Mouse (Mus musculus) kidney, embryonic 15.5 days (tissue): ENCODE results near the gene Arid2. TPM values are rescaled to one million over a fixed set of nuclear protein-coding genes. Genes with fewer than 3 reads are reported as not detected.
"Not testable (repeated sequence)": the region's sequence is repeated elsewhere in the genome, so short reads cannot be mapped to it uniquely, and the experiment has no call there.

Experiments used
- ATAC-seq: fragments of 200-750 bp; cut with Nextera tagmentation; replicated peaks from 2 replicates; pipeline ENCODE4 v1.8.0; 2017; ENCODE audit warnings: moderate TSS enrichment; ENCODE audit not compliant: low FRiP score
- H3K27ac ChIP-seq: fragments of 300-500 bp; sonication (generic); 2 replicates; pipeline ENCODE4 v1.5.1; 2015; ENCODE audit warnings: mild to moderate bottlenecking, inconsistent platforms
- H3K27me3 ChIP-seq: fragments of 300-500 bp; sonication (generic); 2 replicates; pipeline ENCODE4 v1.6.1; 2015; ENCODE audit warnings: inconsistent platforms
- H3K36me3 ChIP-seq: fragments of 300-500 bp; sonication (generic); 2 replicates; pipeline ENCODE4 v1.6.1; 2015; ENCODE audit warnings: inconsistent platforms
- H3K4me1 ChIP-seq: fragments of 300-500 bp; sonication (generic); 2 replicates; pipeline ENCODE4 v1.6.1; 2015; ENCODE audit warnings: inconsistent platforms
- H3K4me2 ChIP-seq: fragments of 300-500 bp; sonication (generic); 2 replicates; pipeline ENCODE4 v1.6.1; 2015; ENCODE audit warnings: moderate library complexity, mild to moderate bottlenecking, inconsistent platforms
- H3K4me3 ChIP-seq: fragments of 300-500 bp; sonication (generic); replicated peaks from 2 replicates; pipeline ENCODE4 v1.5.1; 2015; ENCODE audit warnings: mild to moderate bottlenecking, inconsistent platforms
- H3K9ac ChIP-seq: fragments of 300-500 bp; sonication (generic); 2 replicates; pipeline ENCODE4 v1.6.1; 2015; ENCODE audit warnings: mild to moderate bottlenecking, inconsistent platforms
- H3K9me3 ChIP-seq: fragments of 300-500 bp; sonication (generic); replicated peaks from 2 replicates; pipeline ENCODE4 v1.6.1; 2016; ENCODE audit warnings: inconsistent platforms
- WGBS: fragments of 180-500 bp; shearing (Covaris S2); methylation state at CpG from one replicate; pipeline ENCODE4 v1.1.7; 2015; ENCODE audit warnings: mixed read lengths; 5-methylcytosine and 5-hydroxymethylcytosine counted together
- polyA plus RNA-seq: library from polyadenylated mRNA; unstranded; fragments of >200 nt; fragmentation: Nextera tagmentation; extraction: Ambion mirVana; gene quantifications from 2 replicates; pipeline ENCODE4 v1.2.1, GENCODE M21; 2015

The Arid2 gene
- polyA plus RNA-seq, 1 experiment from 2014 or later = 26.1 TPM

DNA sequence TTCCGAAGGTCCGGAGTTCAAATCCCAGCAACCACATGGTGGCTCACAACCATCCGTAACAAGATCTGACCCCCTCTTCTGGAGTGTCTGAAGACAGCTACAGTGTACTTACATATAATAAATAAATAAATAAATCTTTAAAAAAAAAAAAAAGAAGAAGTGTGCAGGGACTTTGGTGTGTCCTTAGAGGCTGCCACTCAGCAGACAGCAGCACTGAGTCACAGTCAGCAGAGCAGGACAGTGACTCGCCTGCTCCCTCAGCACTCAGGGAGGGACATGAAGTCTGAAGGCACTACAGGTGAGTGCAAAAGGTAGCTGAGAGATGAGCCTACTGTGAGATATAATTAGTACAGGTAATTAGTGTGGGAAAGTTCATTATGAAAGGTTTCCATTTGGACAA, 41.4 kb downstream of the Arid2 start:
- WGBS = 92% methylated on average over 4 of the region's 4 CpGs
- not testable (repeated sequence) for ATAC-seq, H3K9me3 ChIP-seq, H3K27me3 ChIP-seq, H3K4me3 ChIP-seq, H3K27ac ChIP-seq, H3K4me2 ChIP-seq, H3K9ac ChIP-seq
- Histone ChIP-seq H3K36me3 (peaks cover 31% of the 10 kb centered on the region), H3K4me1 (0 out of 2 replicates have a peak, but pooled peaks cover 11% of the 10 kb centered on the region)

- no peaks in the 10 kb centered on the region for H3K27me3 ChIP-seq
- H3K9me3 ChIP-seq = no peaks in the 10 kb centered on the region
- no peak overlapping the region for H3K27ac ChIP-seq
- no peak overlapping the region for H3K4me2 ChIP-seq
- WGBS = 82% methylated on average over 3 of the region's 3 CpGs
- no peak overlapping the region for H3K9ac ChIP-seq
- 0 out of 2 replicates have a peak, but pooled peaks cover 11% of the 10 kb centered on the region for H3K4me1 ChIP-seq
- H3K36me3 ChIP-seq = peaks cover 26% of the 10 kb centered on the region
- no peak for ATAC-seq
- no peak overlapping the region for H3K4me3 ChIP-seq
These were observed 43.2 kb downstream of the Arid2 start for GRCm38 (mm10) chr15:96330536-96330935.

DNA sequence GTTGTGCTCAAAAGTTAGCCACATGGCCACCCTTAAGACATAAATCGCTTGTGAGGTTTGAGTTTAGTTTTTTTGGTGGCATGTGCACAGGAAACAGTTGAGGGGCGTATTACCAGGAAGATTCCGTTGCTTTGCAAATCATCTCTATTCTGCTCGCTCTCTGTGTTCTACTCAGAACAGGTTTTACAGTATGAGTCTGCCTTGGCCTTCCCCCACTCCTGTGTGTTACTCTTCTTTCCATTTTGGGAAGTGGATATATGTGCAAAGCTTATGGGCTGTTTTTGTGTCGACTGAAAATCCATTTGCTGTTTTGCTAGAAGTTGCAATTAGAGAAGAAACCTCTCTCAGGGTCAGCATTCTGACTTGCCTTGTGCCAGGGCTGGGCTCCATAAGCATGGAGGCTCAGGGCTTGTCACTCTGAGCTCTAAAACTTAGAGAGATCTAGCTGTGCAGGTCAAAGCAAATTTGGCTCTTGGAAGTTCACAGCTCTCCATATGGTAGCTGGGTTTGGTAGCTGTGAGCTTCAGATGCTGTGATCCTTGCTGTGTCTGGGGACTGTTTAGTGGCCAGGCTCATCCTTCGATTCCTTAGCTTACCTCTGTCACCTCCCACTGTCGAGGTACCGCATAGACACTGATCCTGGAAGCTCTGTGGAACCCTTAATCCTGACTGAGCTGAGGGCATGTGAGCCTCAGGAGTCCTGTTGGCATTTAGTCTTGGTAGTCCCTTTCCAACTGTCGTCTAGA, 45.3 kb downstream of the Arid2 start:
- H3K27ac ChIP-seq = no peak overlapping the region
- H3K4me2 ChIP-seq = no peak overlapping the region
- peaks cover 9% of the 10 kb centered on the region; the same call in 1 of the 2 replicates for H3K36me3 ChIP-seq
- no peaks in the 10 kb centered on the region for H3K27me3 ChIP-seq
- H3K4me1 ChIP-seq = 0 out of 2 replicates have a peak, but pooled peaks cover 11% of the 10 kb centered on the region
- H3K9me3 ChIP-seq = no peaks in the 10 kb centered on the region
- ATAC-seq = no peak
- 76% methylated on average over 9 of the region's 9 CpGs for WGBS
- H3K9ac ChIP-seq = no peak overlapping the region
- no peak overlapping the region for H3K4me3 ChIP-seq

- no peak for ATAC-seq
- Histone ChIP-seq H3K4me2 (no peak overlapping the region), H3K27ac (no peak overlapping the region), H3K4me1 (0 out of 2 replicates have a peak, but pooled peaks cover 11% of the 10 kb centered on the region), H3K27me3 (no peaks in the 10 kb centered on the region), H3K9ac (no peak overlapping the region), H3K4me3 (no peak overlapping the region), H3K36me3 (peaks cover 8% of the 10 kb centered on the region; the same call in 1 of the 2 replicates), H3K9me3 (no peaks in the 10 kb centered on the region)
- WGBS = 65% methylated on average over 5 of the region's 5 CpGs
These were observed 46.0 kb downstream of the Arid2 start for GRCm38 (mm10) chr15:96333350-96333749.

DNA sequence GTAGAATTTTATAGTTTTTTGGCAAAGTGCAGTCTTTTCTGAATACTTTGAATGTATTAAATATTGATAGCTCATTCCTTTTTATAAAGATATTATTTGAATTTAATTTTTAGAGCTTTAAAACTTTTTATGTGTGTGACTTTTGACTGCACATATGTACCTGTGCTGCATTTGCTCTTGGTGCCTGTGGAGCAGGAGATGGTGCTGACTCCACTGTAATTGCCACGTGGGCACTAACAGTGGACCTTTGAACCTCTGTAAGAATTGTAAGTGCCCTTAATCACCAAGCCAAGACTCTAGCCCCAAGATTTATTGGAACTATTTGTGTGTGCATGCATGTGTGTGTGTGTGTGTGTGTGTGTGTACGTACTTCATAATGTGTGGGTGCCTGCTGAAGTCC, 53.6 kb downstream of the Arid2 start:
- ATAC-seq = no peak
- no peak overlapping the region for H3K27ac ChIP-seq
- no peaks in the 10 kb centered on the region for H3K9me3 ChIP-seq

DNA sequence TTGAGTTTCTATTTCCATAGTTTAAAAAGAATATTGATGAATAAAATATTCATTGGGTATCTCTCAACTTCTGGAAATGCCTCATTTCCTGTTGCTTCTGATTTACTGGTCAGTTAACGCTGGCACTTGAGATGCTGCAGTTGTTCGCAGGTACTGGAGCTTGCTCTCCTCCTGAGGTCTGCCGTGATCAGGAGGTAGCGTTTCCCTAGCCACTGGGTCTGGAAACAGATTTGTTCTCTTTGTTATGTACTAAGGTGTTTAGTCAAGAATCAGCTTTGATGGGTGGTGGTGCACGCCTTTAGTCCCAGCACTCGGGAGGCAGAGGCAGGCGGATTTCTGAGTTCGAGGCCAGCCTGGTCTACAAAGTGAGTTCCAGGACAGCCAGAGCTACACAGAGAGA, 54.8 kb downstream of the Arid2 start:
- H3K9me3 ChIP-seq = no peaks in the 10 kb centered on the region
- H3K4me1 ChIP-seq = peaks cover 9% of the 10 kb centered on the region; the same call in 1 of the 2 replicates
- no peak overlapping the region for H3K4me2 ChIP-seq
- H3K4me3 ChIP-seq = no peak overlapping the region
- H3K27me3 ChIP-seq = no peaks in the 10 kb centered on the region
- no peak for ATAC-seq
- H3K9ac ChIP-seq = no peak overlapping the region
- H3K36me3 ChIP-seq = 0 out of 2 replicates have a peak, but pooled peaks cover 3% of the 10 kb centered on the region
- H3K27ac ChIP-seq = no peak overlapping the region
- WGBS = 92% methylated on average over 8 of the region's 8 CpGs

More for the DNA sequence above, 53.6 kb downstream of the Arid2 start:
- no peak overlapping the region for H3K4me3 ChIP-seq
- WGBS = 74% methylated on average over 2 of the region's 2 CpGs
- no peak overlapping the region for H3K4me2 ChIP-seq
- H3K9ac ChIP-seq = no peak overlapping the region
- 0 out of 2 replicates have a peak, but pooled peaks cover 3% of the 10 kb centered on the region for H3K36me3 ChIP-seq
- H3K4me1 ChIP-seq = peaks cover 9% of the 10 kb centered on the region; the same call in 1 of the 2 replicates
- no peaks in the 10 kb centered on the region for H3K27me3 ChIP-seq

GRCm38 (mm10) chr15:96342871-96343270, 55.6 kb downstream of the Arid2 start:
- H3K4me3 ChIP-seq = no peak overlapping the region
- ATAC-seq = no peak
- peaks cover 9% of the 10 kb centered on the region; the same call in 1 of the 2 replicates for H3K4me1 ChIP-seq
- no peak overlapping the region for H3K4me2 ChIP-seq
- no peak overlapping the region for H3K27ac ChIP-seq
- H3K36me3 ChIP-seq = 0 out of 2 replicates have a peak, but pooled peaks cover 3% of the 10 kb centered on the region
- H3K27me3 ChIP-seq = no peaks in the 10 kb centered on the region
- no peaks in the 10 kb centered on the region for H3K9me3 ChIP-seq
- H3K9ac ChIP-seq = no peak overlapping the region
- WGBS = 94% methylated on average over 3 of the region's 3 CpGs

DNA sequence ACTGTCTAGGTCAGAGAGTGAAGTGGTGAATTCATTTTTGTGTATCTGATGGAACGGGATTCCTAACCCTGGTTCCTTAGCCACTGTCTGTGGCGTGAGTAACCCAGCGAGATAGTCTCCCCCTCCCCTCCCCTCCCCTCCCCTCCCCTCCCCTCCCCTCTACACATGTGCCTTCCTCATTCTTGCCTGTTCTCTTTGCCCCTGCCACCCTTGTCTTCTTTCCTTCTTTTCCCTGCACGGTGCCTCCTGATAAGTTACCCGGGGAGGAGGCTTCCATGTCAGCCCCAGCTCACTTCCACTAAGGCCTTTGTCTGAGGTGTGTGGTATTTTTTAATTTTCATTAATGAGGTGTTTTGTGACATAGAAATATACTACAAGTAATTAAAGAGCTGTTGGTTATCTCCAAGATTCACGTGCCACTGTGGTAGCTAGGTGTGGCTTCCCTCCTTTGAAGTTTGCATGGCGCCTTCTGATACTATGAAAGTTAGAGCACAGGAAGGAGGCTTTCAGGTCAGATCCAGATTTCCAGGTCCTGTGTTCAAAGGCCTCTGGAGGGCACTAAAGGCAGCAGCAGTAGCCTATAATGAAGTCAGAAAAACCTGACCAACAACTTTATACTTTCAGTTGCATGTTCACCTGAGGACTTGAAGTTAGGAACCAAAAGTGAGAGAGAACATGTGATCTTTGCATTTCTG, 57.4 kb downstream of the Arid2 start:
- no peak overlapping the region for H3K9ac ChIP-seq
- H3K4me3 ChIP-seq = no peak overlapping the region
- H3K36me3 ChIP-seq = peaks cover under 1% of the 10 kb centered on the region; the same call in 1 of the 2 replicates
- no peaks in the 10 kb centered on the region for H3K27me3 ChIP-seq
- no peaks in the 10 kb centered on the region for H3K9me3 ChIP-seq
- WGBS = 54% methylated on average over 6 of the region's 7 CpGs
- H3K27ac ChIP-seq = no peak overlapping the region
- H3K4me1 ChIP-seq = peaks cover 12% of the 10 kb centered on the region; the same call in 1 of the 2 replicates
- ATAC-seq = peak; percentile 54; the same call in 1 of the 2 replicates
- no peak overlapping the region for H3K4me2 ChIP-seq

- no peaks in the 10 kb centered on the region for H3K9me3 ChIP-seq
- peaks cover 12% of the 10 kb centered on the region; the same call in 1 of the 2 replicates for H3K4me1 ChIP-seq
- ATAC-seq = peak; percentile 36; the same call in 1 of the 2 replicates
- WGBS = 70% methylated on average over 6 of the region's 6 CpGs
- H3K4me3 ChIP-seq = no peak overlapping the region
- H3K4me2 ChIP-seq = no peak overlapping the region
- H3K9ac ChIP-seq = no peak overlapping the region
- no peaks in the 10 kb centered on the region for H3K27me3 ChIP-seq
- no peak overlapping the region for H3K27ac ChIP-seq
- H3K36me3 ChIP-seq = peaks cover 6% of the 10 kb centered on the region
These were observed 58.1 kb downstream of the Arid2 start for GRCm38 (mm10) chr15:96345312-96345849.

GRCm38 (mm10) chr15:96351432-96351831, 64.1 kb downstream of the Arid2 start:
- Histone ChIP-seq H3K4me1 (0 out of 2 replicates have a peak, but pooled peaks cover 2% of the 10 kb centered on the region), H3K9me3 (no peaks in the 10 kb centered on the region), H3K27ac (no peak overlapping the region), H3K36me3 (peaks cover 47% of the 10 kb centered on the region), H3K9ac (no peak overlapping the region), H3K4me3 (no peak overlapping the region), H3K27me3 (no peaks in the 10 kb centered on the region), H3K4me2 (no peak overlapping the region)
- no peak for ATAC-seq
- WGBS = 88% methylated on average over 9 of the region's 9 CpGs

GRCm38 (mm10) chr15:96358871-96359270, 71.6 kb downstream of the Arid2 start:
- Histone ChIP-seq H3K9ac (no peak overlapping the region), H3K36me3 (peaks cover 66% of the 10 kb centered on the region), H3K4me1 (no peaks in the 10 kb centered on the region), H3K27ac (no peak overlapping the region), H3K27me3 (no peaks in the 10 kb centered on the region), H3K4me3 (no peak overlapping the region), H3K9me3 (no peaks in the 10 kb centered on the region), H3K4me2 (no peak overlapping the region)
- WGBS = 93% methylated on average over 6 of the region's 6 CpGs
- no peak for ATAC-seq

DNA sequence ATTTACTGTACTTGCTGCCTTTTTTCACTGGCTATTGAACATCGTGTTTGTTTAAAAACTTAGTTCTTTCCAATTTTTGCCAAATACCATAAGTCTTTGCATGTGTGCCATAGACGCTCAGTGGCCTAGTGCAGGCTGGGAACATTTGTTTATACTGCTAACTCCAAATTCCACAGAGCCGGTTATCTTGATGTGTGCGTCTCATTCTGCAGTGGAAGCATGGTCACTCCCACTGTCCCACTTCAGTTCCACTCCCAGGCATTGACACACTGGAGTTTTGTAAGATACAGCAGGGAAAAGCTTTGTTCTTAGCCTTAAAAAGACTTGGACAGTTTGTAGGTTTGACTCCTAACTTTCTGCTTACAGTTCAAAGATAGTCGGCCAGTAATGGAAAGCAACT, 73.3 kb downstream of the Arid2 start:
- Histone ChIP-seq H3K4me3 (no peak overlapping the region), H3K27ac (no peak overlapping the region), H3K9me3 (no peaks in the 10 kb centered on the region), H3K27me3 (no peaks in the 10 kb centered on the region), H3K4me2 (no peak overlapping the region), H3K4me1 (no peaks in the 10 kb centered on the region), H3K9ac (no peak overlapping the region), H3K36me3 (peaks cover 77% of the 10 kb centered on the region)
- 83% methylated on average over 5 of the region's 5 CpGs for WGBS
- no peak for ATAC-seq
